Mouse (Mus musculus): ENCODE data around the gene Btbd35f21. TPM values are rescaled to one million over a fixed set of nuclear protein-coding genes. Genes with fewer than 3 reads are reported as not detected.
"Not testable (repeated sequence)": the region's sequence is repeated elsewhere in the genome, so short reads cannot be mapped to it uniquely, and the experiment has no call there.

Btbd35f21 gene
- total RNA-seq (2021) = not detected in 2 replicates
- long read RNA-seq, experiment 1 = 0 reads
- long read RNA-seq, experiment 2 = 0 reads

DNA sequence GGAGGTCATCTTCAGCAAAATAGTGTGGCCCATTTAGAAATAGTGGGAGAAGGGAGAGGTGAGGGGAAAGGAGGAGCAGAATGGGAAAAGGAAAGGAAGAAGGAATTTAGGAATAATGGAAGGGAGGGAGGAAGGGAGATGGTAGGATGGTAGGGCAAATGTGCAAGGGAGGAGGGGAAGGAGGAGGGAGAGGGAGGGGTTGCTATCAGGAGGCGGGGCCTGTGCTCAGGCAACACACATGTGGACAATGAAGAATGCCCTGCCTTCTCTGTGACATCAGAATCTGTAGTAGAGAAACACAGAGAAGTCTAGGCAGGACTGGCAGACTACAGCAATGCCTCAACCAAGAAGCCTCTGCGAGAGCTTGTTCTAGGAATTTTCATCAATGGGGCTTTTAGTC is at the start of gene Btbd35f21:
Gene Btbd35f21, plus strand, starts transcription at position 301 of the 400 bp plus-strand sequence.
- DNase-seq = not testable (repeated sequence)

Other genes starting within 250 kb of the Btbd35f21 start
- gene Btbd35f1, start 166.1 kb upstream of the Btbd35f21 start, total RNA-seq (2021) = not detected in 2 replicates
- gene Gm5926, start 75.4 kb upstream of the Btbd35f21 start, total RNA-seq (2021) = not detected in 2 replicates
- not detected in 2 replicates for gene Btbd35f30, start 168.5 kb downstream of the Btbd35f21 start, total RNA-seq (2021)
- gene Gm21789, start 215.7 kb downstream of the Btbd35f21 start, total RNA-seq (2021) = not detected in 2 replicates
- gene Btbd35f5, start 247.8 kb downstream of the Btbd35f21 start, total RNA-seq (2021) = not detected in 2 replicates